Mouse (Mus musculus) intestine, embryonic 14.5 days (tissue): ENCODE results near the gene Rbbp4. TPM values are rescaled to one million over a fixed set of nuclear protein-coding genes. Genes with fewer than 3 reads are reported as not detected.

Source experiments
- ATAC-seq: fragments of 200-750 bp; cut with Nextera tagmentation; replicated peaks from 2 replicates; pipeline ENCODE4 v1.8.0; 2017; ENCODE audit warnings: low read depth, moderate number of reproducible peaks, moderate TSS enrichment, moderate library complexity; ENCODE audit not compliant: low FRiP score, low TSS enrichment
- DNase-seq: peaks from one replicate; pipeline ENCODE4 v3.0.0-alpha.2; 2018; ENCODE audit warnings: low spot score
- H3K27ac ChIP-seq: fragments of 300-500 bp; sonication (generic); 2 replicates; pipeline ENCODE4 v1.5.1; 2014; ENCODE audit warnings: low read depth, mild to moderate bottlenecking, control low read depth
- H3K27me3 ChIP-seq: fragments of 300-500 bp; sonication (generic); replicated peaks from 2 replicates; pipeline ENCODE4 v1.6.1; 2014; ENCODE audit warnings: low read length, control low read depth; ENCODE audit not compliant: control insufficient read depth, insufficient read depth
- H3K36me3 ChIP-seq: fragments of 300-500 bp; sonication (generic); 2 replicates; pipeline ENCODE4 v1.6.1; 2014; ENCODE audit warnings: low read length, control low read depth; ENCODE audit not compliant: control insufficient read depth, insufficient read depth
- H3K4me1 ChIP-seq: fragments of 300-500 bp; sonication (generic); replicated peaks from 2 replicates; pipeline ENCODE4 v1.6.1; 2014; ENCODE audit warnings: low read length, control low read depth, mixed read lengths; ENCODE audit not compliant: control insufficient read depth, insufficient read depth
- H3K4me2 ChIP-seq: fragments of 300-500 bp; sonication (generic); 2 replicates; pipeline ENCODE4 v1.6.1; 2014; ENCODE audit warnings: low read length
- H3K4me3 ChIP-seq: fragments of 300-500 bp; sonication (generic); 2 replicates; pipeline ENCODE4 v1.5.1; 2014; ENCODE audit warnings: low read depth, low read length, control low read depth, mixed read lengths
- H3K9ac ChIP-seq: fragments of 300-500 bp; sonication (generic); 2 replicates; pipeline ENCODE4 v1.6.1; 2014; ENCODE audit warnings: mild to moderate bottlenecking, low read length
- H3K9me3 ChIP-seq: fragments of 300-500 bp; sonication (generic); 2 replicates; pipeline ENCODE4 v1.6.1; 2016; ENCODE audit warnings: low read length, control low read depth; ENCODE audit not compliant: control insufficient read depth
- WGBS: fragments of 180-500 bp; shearing (Covaris S2); extraction: QIAGEN DNeasy Blood & Tissue Kit; methylation state at CpG from one replicate; pipeline ENCODE4 v1.1.7; 2014; 5-methylcytosine and 5-hydroxymethylcytosine counted together
- microRNA-seq: library from miRNA; unstranded; fragments of <30 nt; microRNA quantifications from one replicate; pipeline ENCODE4, GENCODE M21; 2016
- polyA plus RNA-seq: library from polyadenylated mRNA; unstranded; fragments of >200 nt; fragmentation: Nextera tagmentation; extraction: Ambion mirVana; gene quantifications from 2 replicates; pipeline ENCODE4 v1.2.1, GENCODE M21; 2014

Rbbp4 gene
- polyA plus RNA-seq, 1 experiment from 2014 or later, result 333 TPM

DNA sequence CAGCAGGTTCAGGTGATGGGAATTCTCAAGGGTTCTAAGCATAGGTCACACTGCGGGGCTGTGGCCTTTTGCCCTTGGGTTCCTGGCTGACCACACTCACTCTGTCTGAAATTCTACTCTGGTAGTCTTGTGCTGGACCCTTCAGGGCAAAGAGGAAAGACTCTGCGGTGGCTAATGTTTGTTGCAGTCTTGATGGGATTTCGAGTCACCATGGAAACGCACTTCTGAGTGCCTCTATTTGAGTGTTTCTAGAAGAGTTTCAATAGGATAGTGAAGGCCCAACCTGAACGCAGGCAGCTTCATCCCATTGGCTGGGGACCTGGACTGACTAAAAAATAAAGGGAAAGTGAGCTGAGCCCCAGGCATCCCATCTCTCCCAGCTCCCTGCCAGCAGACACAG, 68.3 kb downstream of the Rbbp4 start:
- ATAC-seq (no peak), DNase-seq (no peak)
- Histone ChIP-seq H3K27ac (no peak overlapping the region), H3K4me2 (no peak overlapping the region), H3K36me3 (no peaks in the 10 kb centered on the region), H3K9ac (no peak overlapping the region), H3K27me3 (no peaks in the 10 kb centered on the region), H3K4me3 (no peak overlapping the region), H3K9me3 (no peaks in the 10 kb centered on the region), H3K4me1 (peaks cover 7% of the 10 kb centered on the region)
- WGBS, result 75% methylated on average over 5 of the region's 5 CpGs

- no peak overlapping the region for H3K27ac ChIP-seq
- no peaks in the 10 kb centered on the region for H3K36me3 ChIP-seq
- DNase-seq (no peak), ATAC-seq (no peak)
- no peak overlapping the region for H3K9ac ChIP-seq
- WGBS, result 89% methylated on average over 4 of the region's 4 CpGs
- no peaks in the 10 kb centered on the region for H3K9me3 ChIP-seq
- no peak overlapping the region for H3K4me3 ChIP-seq
- H3K4me1 ChIP-seq, result peaks cover 7% of the 10 kb centered on the region
- no peaks in the 10 kb centered on the region for H3K27me3 ChIP-seq
- H3K4me2 ChIP-seq, result no peak overlapping the region
Measured at GRCm38 (mm10) chr4:129266191-129266590, 69.0 kb downstream of the Rbbp4 start.

DNA sequence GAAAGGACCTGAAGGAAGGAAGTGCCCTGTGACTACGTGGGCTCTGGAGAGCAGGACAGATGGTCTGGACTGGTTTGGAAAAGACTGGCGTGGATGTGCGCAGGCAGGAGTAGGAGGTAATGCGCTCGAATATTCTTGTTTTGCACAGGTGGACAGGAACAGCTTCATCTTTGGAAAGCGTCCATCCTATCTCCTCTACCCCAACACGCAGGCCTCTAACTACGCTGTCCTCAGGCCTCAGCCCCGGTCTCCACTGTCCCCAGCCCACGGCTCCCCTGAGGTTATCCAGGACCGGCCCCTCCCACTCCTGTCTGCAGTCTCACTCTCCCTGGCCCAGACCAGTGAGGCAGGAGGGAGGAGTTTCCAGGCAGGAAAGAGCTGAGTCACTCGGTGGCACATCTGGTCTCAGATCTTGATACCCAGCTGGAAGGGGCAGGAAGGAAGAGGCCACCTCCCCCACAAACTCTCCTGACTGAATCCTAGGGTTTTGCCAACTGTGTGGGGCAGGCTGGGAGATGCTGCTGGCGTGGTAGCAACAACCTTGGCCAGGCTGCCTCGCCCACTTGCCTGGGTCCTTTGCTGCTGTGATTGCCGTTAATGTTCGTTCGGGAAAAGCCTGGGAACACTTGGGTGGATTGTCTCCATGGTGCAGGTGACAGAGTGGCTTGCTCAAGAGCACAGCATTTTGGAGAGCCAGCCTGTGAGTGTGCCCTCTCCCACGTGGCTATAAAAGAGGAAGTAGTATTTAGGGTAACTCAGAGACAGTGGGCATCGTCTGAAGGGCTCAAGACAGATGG, 71.7 kb downstream of the Rbbp4 start:
- Histone ChIP-seq H3K9ac (no peak overlapping the region), H3K4me1 (peaks cover 7% of the 10 kb centered on the region), H3K36me3 (no peaks in the 10 kb centered on the region), H3K27ac (no peak overlapping the region), H3K9me3 (no peaks in the 10 kb centered on the region), H3K27me3 (no peaks in the 10 kb centered on the region), H3K4me3 (no peak overlapping the region), H3K4me2 (peak overlapping the region; percentile 20)
- 23% methylated on average over 19 of the region's 19 CpGs for WGBS
- ATAC-seq (peak; percentile 43; the same call in 1 of the 2 replicates), DNase-seq (peak; percentile 66)

- Histone ChIP-seq H3K27me3 (no peaks in the 10 kb centered on the region), H3K9ac (no peak within 1 kb of the TSS), H3K36me3 (no peaks in the 10 kb centered on the region), H3K4me2 (no peak within 1 kb of the TSS), H3K4me1 (peaks cover 14% of the 10 kb centered on the region), H3K27ac (no peak within 1 kb of the TSS), H3K4me3 (no peak within 1 kb of the TSS), H3K9me3 (no peaks in the 10 kb centered on the region)
- WGBS, result 23% methylated on average over 2 of the region's 4 CpGs
- no peak for ATAC-seq
- no peak for DNase-seq
Measured at GRCm38 (mm10) chr4:129261196-129261595, 74.0 kb downstream of the Rbbp4 start, which contains the start of gene C77080. Gene C77080, minus strand, starts transcription at chr4:129261404.

- 18% methylated on average over 6 of the region's 6 CpGs for WGBS
Measured at GRCm38 (mm10) chr4:129260678-129261077, 74.5 kb downstream of the Rbbp4 start.

GRCm38 (mm10) chr4:129259101-129259500, 76.1 kb downstream of the Rbbp4 start:
- H3K9ac ChIP-seq, result no peak overlapping the region
- ATAC-seq (no peak), DNase-seq (no peak)
- WGBS, result 67% methylated on average over 4 of the region's 4 CpGs
- no peak overlapping the region for H3K4me3 ChIP-seq
- no peak overlapping the region for H3K4me2 ChIP-seq
- H3K4me1 ChIP-seq, result peaks cover 14% of the 10 kb centered on the region
- 0 out of 2 replicates have a peak overlapping the region, but pooled peaks have one; percentile 5 for H3K27ac ChIP-seq
- no peaks in the 10 kb centered on the region for H3K36me3 ChIP-seq
- no peaks in the 10 kb centered on the region for H3K27me3 ChIP-seq
- H3K9me3 ChIP-seq, result no peaks in the 10 kb centered on the region

More at GRCm38 (mm10) chr4:129260678-129261077, 74.5 kb downstream of the Rbbp4 start:
- H3K4me2 ChIP-seq, result no peak overlapping the region
- H3K9me3 ChIP-seq, result no peaks in the 10 kb centered on the region
- no peaks in the 10 kb centered on the region for H3K36me3 ChIP-seq
- no peak for DNase-seq
- H3K4me1 ChIP-seq, result peaks cover 14% of the 10 kb centered on the region
- no peak overlapping the region for H3K4me3 ChIP-seq
- H3K27me3 ChIP-seq, result no peaks in the 10 kb centered on the region
- no peak overlapping the region for H3K27ac ChIP-seq
- no peak for ATAC-seq
- no peak overlapping the region for H3K9ac ChIP-seq

Small RNA genes lying within 50 kb of the gene (microRNA-seq; reads per million reads assigned to microRNA genes)
- gene Gm22994, result not detected

Other genes with a start within 250 kb of the Rbbp4 start
- 32.2 and 45.9 TPM in 2 replicates for gene Tmem54, start 229.8 kb downstream of the Rbbp4 start, polyA plus RNA-seq
- gene Hpca, start 213.3 kb downstream of the Rbbp4 start, polyA plus RNA-seq, result 2.2 and 2.7 TPM in 2 replicates
- 1.7 and 2.4 TPM in 2 replicates for gene Fndc5, start 198.4 kb downstream of the Rbbp4 start, polyA plus RNA-seq
- gene S100pbp, start 145.6 kb downstream of the Rbbp4 start, polyA plus RNA-seq, result 14.6 and 19.5 TPM in 2 replicates
- gene Yars, start 145.6 kb downstream of the Rbbp4 start, polyA plus RNA-seq, result 92.9 and 97.2 TPM in 2 replicates
- gene C77080, start 74.0 kb downstream of the Rbbp4 start, polyA plus RNA-seq, result 7.2 and 7.4 TPM in 2 replicates
- gene Sync, start 47.8 kb downstream of the Rbbp4 start, polyA plus RNA-seq, result 1.3 and 2.1 TPM in 2 replicates
- gene Zbtb8os, start 325 bp upstream of the Rbbp4 start, polyA plus RNA-seq, result 46.9 and 51.3 TPM in 2 replicates
- 7.6 and 11.1 TPM in 2 replicates for gene Zbtb8a, start 42.7 kb upstream of the Rbbp4 start, polyA plus RNA-seq
- gene Zbtb8b, start 105.5 kb upstream of the Rbbp4 start, polyA plus RNA-seq, result 1.7 TPM in 2 replicates
- gene Bsdc1, start 126.2 kb upstream of the Rbbp4 start, polyA plus RNA-seq, result 21.8 and 24.6 TPM in 2 replicates
- not detected in 2 replicates for gene Tssk3, start 155.7 kb upstream of the Rbbp4 start, polyA plus RNA-seq
- 0.47 TPM in 1 of 2 replicates, not detected in the other for gene Fam229a, start 155.8 kb upstream of the Rbbp4 start, polyA plus RNA-seq
- gene Marcksl1, start 178.2 kb upstream of the Rbbp4 start, polyA plus RNA-seq, result 595 and 619 TPM in 2 replicates
- gene Hdac1, start 207.3 kb upstream of the Rbbp4 start, polyA plus RNA-seq, result 212 and 230 TPM in 2 replicates
- 7.9 and 8.1 TPM in 2 replicates for gene Lck, start 238.3 kb upstream of the Rbbp4 start, polyA plus RNA-seq
- gene Fam167b, start 243.2 kb upstream of the Rbbp4 start, polyA plus RNA-seq, result 1.5 and 1.8 TPM in 2 replicates